Mouse (Mus musculus) retina, postnatal 1 day (tissue): ENCODE measurements around the gene Slc25a21.
A peak's percentile ranks its signal among the peaks of the same experiment; 100 is the strongest.

Source experiments
- DNase-seq: peaks from one replicate; pipeline ENCODE4 v3.0.0-alpha.2; 2012

Slc25a21 gene

DNA sequence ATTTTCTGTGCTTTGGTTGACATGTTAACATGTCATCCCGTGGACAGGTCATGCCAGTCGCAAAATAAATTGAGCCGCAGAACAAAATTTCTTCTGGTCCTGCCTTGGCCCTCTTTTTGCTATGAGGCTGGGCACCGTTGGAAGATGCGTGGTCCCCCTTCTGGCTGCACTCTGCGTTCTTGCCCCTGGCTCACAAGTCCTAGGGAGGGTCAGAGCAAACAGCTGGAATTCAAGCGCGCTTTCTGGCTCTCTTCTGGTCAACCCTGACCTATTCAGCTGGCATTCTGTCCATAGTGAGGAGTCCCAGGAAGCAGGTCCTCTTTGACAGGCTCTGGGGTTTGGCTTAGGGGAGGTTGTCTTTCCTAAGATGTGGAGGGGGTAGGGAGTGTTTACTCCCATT lies 508.4 kb downstream of the Slc25a21 start:
- no peak for DNase-seq

DNA sequence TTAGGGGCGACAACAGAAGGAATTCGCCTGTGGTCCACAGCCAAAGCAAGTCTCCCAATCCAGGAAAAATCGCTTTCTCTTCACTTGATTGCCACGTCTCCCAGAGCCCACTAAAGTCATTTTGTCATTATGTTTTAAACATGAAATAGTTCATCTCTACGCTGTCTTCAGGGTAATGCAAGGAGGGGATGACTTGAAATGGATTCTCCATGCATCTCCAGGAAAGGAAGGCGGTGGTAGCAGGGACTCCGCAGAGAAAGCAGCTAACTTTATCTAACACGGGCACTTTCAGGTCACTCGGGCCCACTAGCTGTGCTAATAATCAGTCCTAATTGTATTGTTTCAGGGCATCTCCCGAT lies 508.8 kb downstream of the Slc25a21 start:
- no peak for DNase-seq

DNA sequence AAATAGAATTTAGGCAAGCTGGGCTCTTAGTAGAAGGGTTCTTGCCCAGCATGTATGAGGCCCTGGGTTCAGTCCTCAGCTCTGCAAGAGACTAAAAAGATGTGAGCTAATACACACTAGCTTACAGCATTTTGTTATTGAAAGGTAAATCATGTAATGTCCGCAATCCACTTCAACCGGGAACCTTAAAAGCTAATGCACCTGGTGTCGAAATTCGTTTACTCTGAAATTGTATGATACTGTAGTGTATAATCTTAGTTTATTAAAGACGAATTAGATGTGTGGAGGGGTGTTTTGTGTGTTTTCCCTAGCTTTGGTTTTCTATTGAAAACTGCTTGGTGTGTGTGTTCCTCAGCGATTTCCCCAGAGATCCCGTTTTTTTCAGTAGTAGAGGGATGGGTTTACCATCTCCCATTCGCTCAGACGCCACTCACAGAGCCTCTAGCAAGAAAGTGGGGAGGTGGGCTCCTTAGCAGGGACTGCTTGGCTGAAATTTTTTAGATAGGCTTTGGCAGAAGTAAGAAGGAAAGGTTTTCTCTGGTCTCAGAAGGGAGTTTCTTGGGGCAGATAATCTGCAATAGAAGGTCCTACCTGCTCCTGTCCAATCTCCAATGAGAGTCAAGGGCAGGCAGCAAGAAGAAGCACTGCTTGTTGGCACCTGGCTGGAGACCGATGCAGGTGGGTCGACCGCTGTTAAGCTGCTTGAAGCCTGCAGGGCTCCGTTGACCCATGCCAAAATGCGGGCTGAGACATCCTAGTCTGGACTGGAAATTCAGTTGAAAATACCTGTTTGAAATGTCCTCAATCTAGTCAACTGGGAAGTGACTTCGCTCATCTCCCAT lies 509.4 kb downstream of the Slc25a21 start:
- DNase-seq = peak; percentile 34

DNA sequence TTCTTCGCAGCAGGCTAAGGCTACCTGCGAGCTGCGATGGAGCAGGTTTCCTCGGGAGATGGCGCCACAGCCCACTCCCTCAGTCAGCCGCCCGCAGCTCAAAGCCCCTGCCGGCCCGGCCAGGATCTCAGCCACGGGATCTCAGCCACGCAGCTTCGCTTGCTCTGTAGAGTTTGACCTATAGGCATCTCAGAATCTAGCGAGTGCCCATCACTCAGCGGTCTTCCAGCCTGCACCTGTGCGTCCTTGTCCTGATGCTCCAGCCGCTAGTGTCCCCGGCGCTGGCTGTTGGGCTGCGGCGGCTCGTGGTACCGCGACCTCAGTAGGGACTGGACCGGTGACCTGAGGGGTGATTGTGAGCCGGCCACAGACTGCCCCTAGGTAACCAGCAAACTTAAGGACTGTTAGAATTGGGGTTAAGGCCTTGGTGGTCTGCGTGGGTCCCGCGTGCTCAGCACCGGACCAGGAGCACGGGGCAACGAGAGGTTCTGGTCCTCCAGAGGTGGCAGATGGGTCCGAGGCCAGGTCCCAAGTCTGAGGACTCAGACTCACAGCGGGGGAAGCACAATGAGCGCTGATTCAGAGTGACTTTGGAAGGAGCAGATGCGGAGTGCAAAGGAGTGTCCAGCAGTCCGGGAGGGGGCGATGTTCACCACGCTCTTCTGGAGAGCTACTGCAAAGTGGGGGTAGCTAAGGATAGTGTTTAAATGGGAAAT lies 516.0 kb downstream of the Slc25a21 start:
- peak; percentile 61 for DNase-seq

DNA sequence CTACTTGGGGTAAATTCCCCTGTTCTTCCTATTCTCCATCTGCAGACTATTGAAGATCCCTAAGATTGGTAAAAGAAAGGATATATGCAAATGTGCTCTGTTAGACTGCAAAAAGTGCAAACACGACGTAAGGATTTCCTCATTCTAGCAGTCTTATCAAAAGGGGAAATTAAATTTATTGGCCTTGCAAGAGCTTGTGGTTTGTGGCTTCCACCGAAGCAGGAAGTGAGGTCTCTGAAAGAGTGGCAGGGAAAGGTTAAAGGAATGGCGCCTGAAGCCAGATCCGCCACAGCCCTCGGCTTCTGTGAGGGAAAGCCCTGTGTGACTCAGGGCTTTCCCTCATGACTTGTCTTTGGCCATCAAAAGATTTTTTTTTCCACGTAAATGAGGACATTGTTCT lies 519.7 kb downstream of the Slc25a21 start:
- no peak for DNase-seq

DNA sequence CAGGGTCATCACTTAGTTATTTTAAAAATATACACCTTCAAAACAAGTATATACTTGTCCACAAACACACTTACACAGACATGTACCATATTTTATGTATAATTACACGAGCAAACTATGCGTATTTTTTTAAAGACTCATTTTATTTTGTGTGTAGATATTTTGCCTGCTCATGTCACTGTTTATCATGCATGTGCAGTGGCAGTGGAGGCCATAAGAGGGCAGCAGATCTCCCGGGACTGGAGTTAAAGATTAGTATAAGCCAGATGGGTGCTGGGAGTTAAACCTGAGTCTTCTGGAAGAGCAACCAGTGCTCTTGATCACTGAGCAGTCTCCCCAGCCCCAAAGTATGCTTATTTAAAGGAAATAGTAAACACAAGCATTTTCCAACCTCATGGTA lies 522.5 kb downstream of the Slc25a21 start:
- peak; percentile 50 for DNase-seq

DNA sequence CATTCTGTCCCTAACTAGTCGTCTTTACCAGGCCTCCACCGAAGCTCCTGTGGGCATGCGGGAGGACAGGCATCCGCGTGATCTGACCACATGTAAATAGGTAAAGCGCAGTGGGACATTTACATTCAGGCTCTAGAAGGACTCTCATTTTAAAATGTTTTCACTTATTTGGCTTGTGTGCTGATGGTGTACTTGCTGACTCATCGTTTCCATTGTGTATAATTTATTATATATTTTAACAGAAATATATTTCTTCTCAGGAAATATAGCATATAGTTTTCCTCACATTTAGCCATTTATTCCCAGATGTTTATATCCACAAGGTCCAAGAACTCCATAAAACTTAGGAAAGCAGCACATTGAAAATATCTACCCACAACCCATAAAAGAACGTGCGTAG lies 526.5 kb downstream of the Slc25a21 start:
- no peak for DNase-seq

DNA sequence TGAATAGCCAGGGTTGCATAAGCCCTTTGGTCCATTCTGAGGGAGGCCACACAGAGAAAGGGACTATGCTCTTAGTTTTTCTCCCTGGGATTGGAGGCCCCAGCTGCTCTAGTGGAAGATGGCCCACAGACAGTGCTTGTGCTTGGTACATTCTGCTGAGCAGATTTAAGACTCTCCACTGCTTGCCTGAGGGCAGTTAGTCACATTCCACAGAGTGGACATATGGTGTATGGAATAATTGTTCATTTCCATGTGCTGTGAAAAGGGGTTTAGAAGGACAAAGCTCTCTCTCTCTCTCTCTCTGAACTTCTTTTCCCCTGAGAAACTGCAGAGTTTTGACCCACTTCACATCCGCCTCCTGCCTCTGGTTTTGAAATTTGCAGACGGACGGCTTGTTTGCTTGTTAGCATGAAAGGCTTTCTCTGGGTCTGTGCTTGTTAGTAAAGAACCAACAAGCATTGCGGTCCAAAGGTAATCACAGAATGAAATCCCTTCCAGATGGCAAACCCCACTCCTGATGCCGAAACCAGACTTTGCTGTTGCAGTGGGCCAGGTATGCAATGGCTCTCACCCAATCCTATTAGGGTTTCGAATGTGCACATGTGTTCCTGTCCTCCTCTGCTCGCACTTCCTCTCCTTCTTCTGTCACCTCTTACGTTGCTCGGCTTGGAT lies 527.7 kb downstream of the Slc25a21 start:
- DNase-seq = no peak
